Mouse (Mus musculus) megakaryocyte, adult 5-6 weeks (primary cell): Measurements from ENCODE around the gene Adgrd1. TPM values are rescaled to one million over a fixed set of nuclear protein-coding genes. Genes with fewer than 3 reads are reported as not detected.

Experiments used
- ATAC-seq: 2 replicates; pipeline ENCODE4 v1.8.0; 2016; ENCODE audit warnings: mild to moderate bottlenecking, inconsistent platforms; ENCODE audit not compliant: poor library complexity, severe bottlenecking
- total RNA-seq, 2 experiments: library from RNA; stranded (forward) in 1 of 2; stranded (reverse) in 1 of 2; fragments of 153-499, 151-499 nt in 1 of 2; fragments of 221-1000, 200-1000 nt in 1 of 2; gene quantifications; 2 replicates each; pipeline versions ENCODE4 v1.2.3 to v1.2.4; 2015 to 2017

Adgrd1 gene
- total RNA-seq, 2 experiments from 2014 or later, result not detected

GRCm38 (mm10) chr5:129243120-129243519, 146.6 kb downstream of the Adgrd1 start:
- no peak for ATAC-seq

GRCm38 (mm10) chr5:129244392-129244791, 147.8 kb downstream of the Adgrd1 start:
- no peak for ATAC-seq

- no peak for ATAC-seq
Measured at GRCm38 (mm10) chr5:129249080-129249479, 152.5 kb downstream of the Adgrd1 start.

Other genes starting within 250 kb of the Adgrd1 start
- not detected in 2 replicates for gene Rimbp2, start 143.3 kb upstream of the Adgrd1 start, total RNA-seq (2015)
- gene Rimbp2, start 143.3 kb upstream of the Adgrd1 start, total RNA-seq (2017), result not detected in 2 replicates
- 16.2 and 17.0 TPM in 2 replicates for gene Stx2, start 88.2 kb upstream of the Adgrd1 start, total RNA-seq (2015)
- gene Stx2, start 88.2 kb upstream of the Adgrd1 start, total RNA-seq (2017), result 18.3 and 32.9 TPM in 2 replicates
- gene Ran, start 76.7 kb upstream of the Adgrd1 start, total RNA-seq (2015), result 244 and 276 TPM in 2 replicates
- 240 and 264 TPM in 2 replicates for gene Ran, start 76.7 kb upstream of the Adgrd1 start, total RNA-seq (2017)